Mouse (Mus musculus) stomach, postnatal 0 days (tissue): ENCODE results near the gene Khdrbs2.

Source experiments
- CTCF ChIP-seq: IDR thresholded peaks from 2 replicates; pipeline ENCODE4 v1.5.1; 2016; ENCODE audit warnings: antibody characterized with exemption, low read depth, mild to moderate bottlenecking, moderate library complexity
- EP300 ChIP-seq: optimal IDR thresholded peaks from 2 replicates; pipeline ENCODE3; 2016; ENCODE audit warnings: antibody characterized with exemption

GRCm38 (mm10) chr1:32553459-32553858 lies 380.9 kb downstream of the Khdrbs2 start:
- no peak for TF ChIP-seq CTCF
- no peak for TF ChIP-seq EP300
